Mouse (Mus musculus) macrophage (primary cell): ENCODE results near the gene Rasgrp2. TPM values are rescaled to one million over a fixed set of nuclear protein-coding genes. Genes with fewer than 3 reads are reported as not detected.

ENCODE experiments used
- H3K27ac ChIP-seq: fragments of 350-480 bp; formaldehyde crosslinking; 2 replicates; pipeline ENCODE4 v1.9.0; 2021
- H3K36me3 ChIP-seq: fragments of 350-480 bp; formaldehyde crosslinking; 2 replicates; pipeline ENCODE4 v1.9.0; 2021; ENCODE audit errors: inconsistent target
- H3K4me3 ChIP-seq: fragments of 350-480 bp; formaldehyde crosslinking; 2 replicates; pipeline ENCODE4 v1.9.0; 2021; ENCODE audit errors: inconsistent target
- H3K79me2 ChIP-seq: fragments of 350-480 bp; formaldehyde crosslinking; 2 replicates; pipeline ENCODE4 v1.9.0; 2021; ENCODE audit errors: inconsistent target
- WGBS: methylation state at CpG from one replicate; pipeline ENCODE4 v1.1.7; 2026; ENCODE audit warnings: inconsistent platforms; ENCODE audit not compliant: missing documents; 5-methylcytosine and 5-hydroxymethylcytosine counted together
- polyA plus RNA-seq: library from polyadenylated mRNA; stranded (reverse); fragments of 250-400 nt; gene quantifications from 3 replicates; pipeline ENCODE4 v1.2.4, GENCODE M21; 2018; ENCODE audit warnings: inconsistent platforms

Rasgrp2 gene
- polyA plus RNA-seq, 1 experiment from 2014 or later, result 11.4 TPM

- 83% methylated on average over 7 of the region's 7 CpGs for WGBS
- Histone ChIP-seq H3K79me2 (no peaks in the 10 kb centered on the region), H3K4me3 (no peak overlapping the region), H3K36me3 (no peaks in the 10 kb centered on the region), H3K27ac (no peak overlapping the region)
Observed at GRCm38 (mm10) chr19:6422014-6422413, 22.9 kb downstream of the Rasgrp2 start.

- 83% methylated on average over 16 of the region's 16 CpGs for WGBS
- no peak overlapping the region for H3K4me3 ChIP-seq
- no peaks in the 10 kb centered on the region for H3K79me2 ChIP-seq
- H3K36me3 ChIP-seq, result no peaks in the 10 kb centered on the region
- H3K27ac ChIP-seq, result no peak overlapping the region
Observed at GRCm38 (mm10) chr19:6423241-6423640, 24.1 kb downstream of the Rasgrp2 start.

DNA sequence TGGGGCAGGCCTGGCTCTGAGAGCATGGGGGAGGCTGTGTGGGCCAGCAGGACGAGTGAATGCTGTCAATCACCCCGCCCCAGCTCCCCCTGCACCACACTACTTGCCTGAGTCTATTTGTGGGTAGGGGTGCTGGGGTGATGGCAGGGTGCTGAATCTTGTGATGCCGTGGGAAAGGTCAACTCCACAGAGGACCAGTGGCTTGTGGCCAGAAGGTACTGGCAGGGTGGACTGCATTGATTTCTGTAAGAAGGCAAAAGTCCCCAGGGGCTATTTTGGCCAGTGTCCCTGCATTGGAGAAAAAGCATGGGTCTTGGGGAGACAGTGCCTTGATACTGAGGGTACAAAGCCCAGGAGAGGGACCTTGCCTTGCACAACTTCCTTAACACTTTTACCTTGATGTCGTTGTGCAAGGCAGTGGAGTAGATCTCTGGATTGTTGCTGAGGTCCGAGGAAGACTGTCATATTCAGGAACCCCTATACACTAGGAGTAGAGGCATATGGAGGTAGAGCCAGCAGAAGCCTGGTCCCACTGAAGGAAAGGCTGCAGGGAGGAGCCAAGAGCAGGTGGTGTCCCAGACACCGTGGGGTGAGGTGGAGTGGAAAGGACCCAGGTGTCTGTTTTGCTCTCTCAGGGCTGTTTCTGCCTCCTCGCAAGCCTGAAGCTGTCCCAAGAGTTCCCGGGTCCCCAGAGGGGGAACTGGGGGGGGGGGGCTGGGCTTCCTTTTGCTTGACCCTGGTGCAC lies 25.2 kb downstream of the Rasgrp2 start:
- no peaks in the 10 kb centered on the region for H3K79me2 ChIP-seq
- H3K36me3 ChIP-seq, result no peaks in the 10 kb centered on the region
- H3K27ac ChIP-seq, result no peak overlapping the region
- WGBS, result 54% methylated on average over 7 of the region's 8 CpGs
- H3K4me3 ChIP-seq, result no peak overlapping the region

DNA sequence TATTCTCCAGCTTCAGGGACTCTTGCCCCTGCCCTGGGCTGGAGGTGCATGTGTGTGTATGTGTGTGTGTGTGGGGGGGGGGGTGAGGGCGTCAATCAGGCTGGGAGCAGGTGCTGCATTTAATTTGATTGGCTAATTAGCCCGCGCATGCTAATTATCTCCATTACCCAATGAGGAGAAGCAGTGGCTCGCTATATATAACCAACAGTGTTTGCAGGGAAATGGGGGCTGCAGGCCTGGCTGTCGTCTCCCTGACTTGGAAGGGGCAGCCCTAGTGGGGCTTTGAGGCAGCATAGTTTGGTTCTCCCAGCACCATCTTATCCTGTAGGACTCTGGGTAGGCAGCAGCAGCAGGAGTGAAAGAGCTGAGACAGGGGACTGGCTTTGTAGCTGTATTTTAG lies 26.5 kb downstream of the Rasgrp2 start:
- Histone ChIP-seq H3K79me2 (no peaks in the 10 kb centered on the region), H3K27ac (no peak overlapping the region), H3K4me3 (no peak overlapping the region), H3K36me3 (no peaks in the 10 kb centered on the region)
- 49% methylated on average over 5 of the region's 5 CpGs for WGBS

GRCm38 (mm10) chr19:6426703-6427500 lies 27.8 kb downstream of the Rasgrp2 start:
- no peak overlapping the region for H3K4me3 ChIP-seq
- H3K79me2 ChIP-seq, result no peaks in the 10 kb centered on the region
- WGBS, result 24% methylated on average over 13 of the region's 13 CpGs
- no peaks in the 10 kb centered on the region for H3K36me3 ChIP-seq
- no peak overlapping the region for H3K27ac ChIP-seq

- Histone ChIP-seq H3K36me3 (no peaks in the 10 kb centered on the region), H3K27ac (no peak overlapping the region), H3K79me2 (no peaks in the 10 kb centered on the region), H3K4me3 (no peak overlapping the region)
- WGBS, result 3% methylated on average over 77 of the region's 94 CpGs
Observed at GRCm38 (mm10) chr19:6427653-6428434, 28.7 kb downstream of the Rasgrp2 start.

GRCm38 (mm10) chr19:6428501-6429200 lies 29.5 kb downstream of the Rasgrp2 start:
- Histone ChIP-seq H3K36me3 (no peaks in the 10 kb centered on the region), H3K27ac (no peak overlapping the region), H3K79me2 (no peaks in the 10 kb centered on the region), H3K4me3 (no peak overlapping the region)
- 2% methylated on average over 60 of the region's 60 CpGs for WGBS

DNA sequence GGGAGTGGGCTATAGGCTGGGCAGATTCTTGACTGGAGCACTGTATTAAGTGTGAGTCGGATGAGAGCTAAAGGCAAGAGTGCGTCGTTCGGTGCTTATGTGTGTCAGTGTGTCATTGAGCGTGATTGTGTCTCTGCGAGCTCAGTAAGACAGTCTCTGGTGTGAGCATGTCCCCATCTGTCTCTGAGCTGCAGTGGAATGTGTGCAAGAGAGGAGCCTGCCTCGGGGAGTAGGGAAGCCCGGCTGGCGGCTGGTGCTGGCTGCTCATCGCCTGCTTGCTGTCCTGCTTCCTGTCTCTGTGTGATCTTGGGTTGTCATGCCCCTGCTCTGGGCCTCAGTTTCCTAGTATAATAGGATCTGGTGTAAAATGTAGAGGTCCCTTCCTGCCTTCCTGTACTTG lies 43.9 kb downstream of the Rasgrp2 start:
- H3K36me3 ChIP-seq, result no peaks in the 10 kb centered on the region
- H3K27ac ChIP-seq, result no peak overlapping the region
- WGBS, result 81% methylated on average over 10 of the region's 10 CpGs
- H3K4me3 ChIP-seq, result no peak overlapping the region
- no peaks in the 10 kb centered on the region for H3K79me2 ChIP-seq

DNA sequence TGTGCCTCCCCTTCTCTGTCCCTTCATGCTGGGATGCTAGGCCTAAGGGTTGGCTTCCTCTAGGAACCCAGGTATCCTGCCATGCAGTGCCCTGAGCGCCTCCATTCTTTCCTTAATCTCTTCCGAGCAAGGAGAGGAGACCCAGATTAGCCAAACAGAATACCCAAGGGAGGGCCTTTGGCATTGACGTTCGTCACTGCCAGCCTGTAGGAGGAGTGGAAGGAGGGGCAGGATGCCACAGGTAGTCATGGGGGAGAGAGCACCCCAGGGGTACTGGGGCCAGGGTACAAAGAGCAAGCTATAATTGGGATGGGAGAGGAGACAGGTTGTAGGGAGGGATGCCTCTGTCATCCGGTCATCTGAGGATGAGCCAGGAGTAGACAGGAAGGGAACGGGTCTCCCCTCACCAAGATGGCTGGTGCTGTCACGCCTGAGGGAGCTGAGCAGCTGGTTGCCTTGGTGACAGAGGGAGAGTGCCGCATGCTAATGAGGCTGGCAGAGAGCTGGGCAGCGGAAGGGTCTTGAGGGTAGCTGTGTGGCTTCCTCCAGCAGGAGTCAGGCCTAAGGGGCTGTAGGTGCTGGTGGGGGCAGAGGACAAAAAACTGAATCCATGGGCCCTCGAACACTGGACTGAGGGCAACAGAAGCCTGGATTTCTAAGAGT lies 46.8 kb downstream of the Rasgrp2 start:
- no peaks in the 10 kb centered on the region for H3K79me2 ChIP-seq
- no peaks in the 10 kb centered on the region for H3K36me3 ChIP-seq
- H3K4me3 ChIP-seq, result no peak overlapping the region
- H3K27ac ChIP-seq, result no peak overlapping the region
- WGBS, result 96% methylated on average over 10 of the region's 10 CpGs

- WGBS, result 95% methylated on average over 7 of the region's 7 CpGs
- Histone ChIP-seq H3K4me3 (no peak overlapping the region), H3K27ac (no peak overlapping the region), H3K36me3 (no peaks in the 10 kb centered on the region), H3K79me2 (no peaks in the 10 kb centered on the region)
Observed at GRCm38 (mm10) chr19:6446736-6447437, 47.7 kb downstream of the Rasgrp2 start.

DNA sequence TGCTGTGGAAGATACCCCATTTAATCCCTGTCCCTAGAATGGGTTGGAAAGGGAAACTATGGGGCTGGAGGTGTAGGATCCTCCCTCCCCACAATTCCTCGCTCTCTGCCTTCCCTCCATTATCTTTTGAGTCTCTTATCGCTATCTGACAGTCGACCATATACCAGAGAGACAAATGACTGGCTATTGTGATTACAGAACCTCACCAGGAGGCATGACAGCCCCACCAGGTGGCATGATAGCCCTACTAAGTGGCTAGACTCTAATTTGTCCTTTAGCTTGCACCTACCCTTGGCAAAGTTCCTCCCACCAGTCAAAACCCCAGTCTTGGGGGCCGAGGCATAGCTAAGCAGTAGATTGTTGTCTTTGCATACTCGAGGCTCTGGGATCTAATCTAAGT lies 49.6 kb downstream of the Rasgrp2 start:
- H3K4me3 ChIP-seq, result no peak overlapping the region
- H3K36me3 ChIP-seq, result no peaks in the 10 kb centered on the region
- 80% methylated on average over 5 of the region's 5 CpGs for WGBS
- no peak overlapping the region for H3K27ac ChIP-seq
- H3K79me2 ChIP-seq, result no peaks in the 10 kb centered on the region

GRCm38 (mm10) chr19:6449841-6450240 lies 50.7 kb downstream of the Rasgrp2 start:
- WGBS, result 90% methylated on average over 7 of the region's 7 CpGs
- no peak overlapping the region for H3K4me3 ChIP-seq
- no peaks in the 10 kb centered on the region for H3K36me3 ChIP-seq
- no peak overlapping the region for H3K27ac ChIP-seq
- no peaks in the 10 kb centered on the region for H3K79me2 ChIP-seq

DNA sequence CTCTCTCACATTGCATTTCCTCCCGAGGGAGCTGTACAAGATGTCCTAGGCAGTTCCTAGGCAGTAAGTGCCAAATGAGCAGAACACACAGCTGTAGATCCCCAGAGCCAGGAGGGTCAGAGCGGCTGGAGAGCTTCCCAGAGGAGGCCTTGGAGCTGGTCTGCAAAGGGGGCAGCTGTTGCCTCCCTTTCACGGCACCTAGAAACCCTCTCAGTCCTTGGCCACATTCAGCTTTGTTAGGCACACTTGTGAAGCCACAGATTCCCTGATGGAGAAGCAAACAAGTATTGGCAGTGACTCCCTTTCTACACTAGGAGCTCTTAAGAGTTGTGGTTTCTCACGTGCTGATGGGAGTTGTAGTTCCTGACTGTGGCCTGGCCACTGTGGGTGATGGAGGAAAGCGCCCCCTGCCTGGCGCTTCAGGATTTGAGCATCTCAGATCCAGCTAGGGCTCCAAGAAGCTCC lies 52.9 kb downstream of the Rasgrp2 start:
- 40% methylated on average over 6 of the region's 6 CpGs for WGBS
- H3K27ac ChIP-seq, result no peak overlapping the region

More for the DNA sequence above, 52.9 kb downstream of the Rasgrp2 start:
- no peaks in the 10 kb centered on the region for H3K79me2 ChIP-seq
- no peaks in the 10 kb centered on the region for H3K36me3 ChIP-seq
- no peak overlapping the region for H3K4me3 ChIP-seq
